Mouse (Mus musculus): ENCODE measurements around the gene Duox1.

GRCm38 (mm10) chr2:122353765-122354164 lies 38.3 kb downstream of the Duox1 start:
- TF ChIP-seq POLR2A (IDR thresholded peaks at IDR 0.05; ENCODE audit: borderline replicate concordance, low read depth, low read length) (no peak), CTCF (IDR thresholded peaks at IDR 0.05; ENCODE audit: low read depth, low read length) (no peak)
